Mouse (Mus musculus) midbrain, postnatal 0 days (tissue): ENCODE results near the gene Rpl18. TPM values are rescaled to one million over a fixed set of nuclear protein-coding genes. Genes with fewer than 3 reads are reported as not detected.

Experiments
- ATAC-seq: fragments of 200-750 bp; cut with Nextera tagmentation; 2 replicates; pipeline ENCODE4 v1.8.0; 2017; ENCODE audit warnings: moderate number of reproducible peaks, mild to moderate bottlenecking, moderate TSS enrichment, moderate library complexity; ENCODE audit not compliant: low FRiP score
- DNase-seq: peaks from one replicate; pipeline ENCODE4 v3.0.0-alpha.2; 2015; ENCODE audit warnings: low spot score
- H3K27ac ChIP-seq: fragments of 300-500 bp; sonication (generic); 2 replicates; pipeline ENCODE4 v1.5.1; 2014; ENCODE audit warnings: low read depth, mild to moderate bottlenecking, low read length, mixed read lengths
- H3K27me3 ChIP-seq: fragments of 300-500 bp; sonication (generic); 2 replicates; pipeline ENCODE4 v1.6.1; 2014; ENCODE audit warnings: low read length, control low read depth, mixed read lengths; ENCODE audit not compliant: insufficient read depth
- H3K36me3 ChIP-seq: fragments of 300-500 bp; sonication (generic); 2 replicates; pipeline ENCODE4 v1.6.1; 2014; ENCODE audit warnings: low read length, control low read depth, mixed read lengths; ENCODE audit not compliant: insufficient read depth
- H3K4me1 ChIP-seq: fragments of 300-500 bp; sonication (generic); 2 replicates; pipeline ENCODE4 v1.6.1; 2014; ENCODE audit warnings: mild to moderate bottlenecking, control low read depth, antibody characterized with exemption, low read length, mixed read lengths; ENCODE audit not compliant: insufficient read depth
- H3K4me2 ChIP-seq: fragments of 300-500 bp; sonication (generic); 2 replicates; pipeline ENCODE4 v1.6.1; 2014; ENCODE audit warnings: low read depth, mild to moderate bottlenecking, low read length, mixed read lengths; ENCODE audit not compliant: poor library complexity, severe bottlenecking
- H3K4me3 ChIP-seq: fragments of 300-500 bp; sonication (generic); 2 replicates; pipeline ENCODE4 v1.5.1; 2014; ENCODE audit warnings: low read depth, mild to moderate bottlenecking, low read length, moderate library complexity
- H3K9ac ChIP-seq: fragments of 300-500 bp; sonication (generic); replicated peaks from 2 replicates; pipeline ENCODE4 v1.6.1; 2014; ENCODE audit warnings: mild to moderate bottlenecking, low read length, moderate library complexity, mixed read lengths; ENCODE audit not compliant: poor library complexity, severe bottlenecking
- H3K9me3 ChIP-seq: fragments of 300-500 bp; sonication (generic); 2 replicates; pipeline ENCODE4 v1.6.1; 2016; ENCODE audit warnings: low read length, control low read depth
- CTCF ChIP-seq: IDR thresholded peaks from 2 replicates; pipeline ENCODE4 v1.5.1; 2016; ENCODE audit warnings: antibody characterized with exemption, mild to moderate bottlenecking
- WGBS: fragments of 180-500 bp; shearing (Covaris S2); extraction: QIAGEN DNeasy Blood & Tissue Kit; methylation state at CpG from one replicate; pipeline ENCODE4 v1.1.7; 2014; 5-methylcytosine and 5-hydroxymethylcytosine counted together
- polyA plus RNA-seq: library from polyadenylated mRNA; unstranded; fragments of >200 nt; fragmentation: Nextera tagmentation; extraction: Ambion mirVana; gene quantifications from 2 replicates; pipeline ENCODE4 v1.2.1, GENCODE M21; 2015
- total RNA-seq: library from RNA; depleted of rRNA; stranded (reverse); fragments of >200 nt; gene quantifications from 2 replicates; pipeline ENCODE4 v1.2.3, GENCODE M21; 2014; rRNA removed

Rpl18 gene
- total RNA-seq, result 801 and 989 TPM in 2 replicates
- 473 and 492 TPM in 2 replicates for polyA plus RNA-seq

DNA sequence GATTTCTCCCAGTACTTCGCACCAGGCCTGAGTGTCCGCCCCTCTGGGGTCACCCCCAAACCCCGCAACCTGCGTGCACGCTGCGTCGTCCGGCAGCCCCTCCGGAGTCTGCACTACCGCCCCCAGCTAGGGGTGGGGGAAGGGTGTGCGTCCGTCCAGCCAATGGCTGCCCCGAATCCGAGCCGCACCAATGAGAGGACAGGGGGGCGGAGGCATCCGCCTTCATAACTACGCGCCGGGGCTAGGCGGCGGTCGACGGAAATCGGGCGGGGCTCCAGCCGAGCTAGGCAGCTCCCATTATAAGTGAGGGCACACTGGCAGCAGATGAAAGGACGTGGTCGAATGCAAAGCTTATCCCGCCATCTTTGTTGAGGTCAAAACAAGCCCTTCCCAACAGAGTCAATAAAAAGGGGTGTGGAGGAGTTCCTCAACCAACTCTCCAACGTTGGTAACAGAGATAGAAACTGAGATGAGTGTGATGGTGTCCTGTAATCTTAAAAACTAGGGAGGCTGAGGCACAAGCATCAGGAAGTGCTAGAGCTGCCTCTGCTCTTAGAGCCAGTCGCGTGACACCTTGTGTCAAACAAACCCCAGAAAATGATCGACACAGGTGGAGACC is at the start of gene Rpl18:
Gene Rpl18 (plus strand): TSS at position 368 of the 619 bp plus-strand sequence.
- H3K4me1 ChIP-seq, result peaks cover 9% of the 10 kb centered on the region
- ATAC-seq, result peak; percentile 90

DNA sequence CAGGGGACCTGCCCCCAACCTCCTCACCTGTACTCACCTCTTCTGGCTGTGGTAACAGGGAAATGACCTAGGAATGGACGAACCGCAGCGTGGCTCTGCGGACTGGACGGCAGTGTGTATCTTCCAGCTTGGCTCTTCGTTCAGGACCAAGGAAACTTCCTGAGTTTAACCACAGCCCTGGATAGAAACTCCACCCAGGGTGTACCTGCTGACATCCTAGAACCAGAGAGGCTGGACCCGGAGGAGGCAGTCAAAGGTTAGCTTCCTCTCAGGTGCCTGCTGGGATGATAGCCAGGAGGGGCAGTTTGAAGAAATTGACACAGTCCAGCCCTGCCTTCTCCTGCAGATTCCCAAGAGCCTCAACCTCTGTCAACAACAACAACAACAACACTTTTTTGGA is 49.1 kb upstream of the Rpl18 start, which contains the start of gene Fut2:
Gene Fut2 (minus strand): TSS at position 234 of the 400 bp plus-strand sequence.
- ATAC-seq, result no peak
- Histone ChIP-seq H3K36me3 (no peaks in the 10 kb centered on the region), H3K9ac (no peak within 1 kb of the TSS)

More for the DNA sequence above, at the start of gene Rpl18:
- WGBS, result 7% methylated on average over 34 of the region's 34 CpGs
- peaks cover 36% of the 10 kb centered on the region for H3K36me3 ChIP-seq
- H3K9ac ChIP-seq, result peak within 1 kb of the TSS; percentile 78
- no peaks in the 10 kb centered on the region for H3K9me3 ChIP-seq
- peak within 1 kb of the TSS; percentile 70 for H3K4me3 ChIP-seq
- H3K4me2 ChIP-seq, result peak within 1 kb of the TSS; percentile 93
- peak; percentile 99 for DNase-seq
- TF ChIP-seq CTCF, result no peak; the same call in 1 of the 2 replicates
- H3K27me3 ChIP-seq, result no peaks in the 10 kb centered on the region
- H3K27ac ChIP-seq, result peak within 1 kb of the TSS; percentile 62

DNA sequence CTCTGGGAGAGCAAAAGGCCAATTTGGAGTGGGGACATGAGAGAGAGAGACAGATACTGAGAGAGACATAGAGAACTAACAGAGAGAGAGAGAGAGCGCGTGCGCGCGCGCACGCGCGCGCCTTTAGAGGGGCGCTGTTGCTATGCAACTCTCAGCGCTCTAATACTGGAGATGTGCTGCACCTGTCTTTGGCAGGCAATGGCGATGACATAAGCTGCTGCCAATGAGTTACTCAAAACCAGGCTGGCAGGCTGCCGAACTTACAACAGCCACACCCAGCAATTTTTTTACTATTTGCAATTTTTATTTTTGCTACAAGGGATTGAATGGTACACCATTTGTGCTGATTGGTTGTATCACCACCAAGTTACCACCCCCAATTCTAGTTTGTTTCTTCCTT is 47.5 kb upstream of the Rpl18 start:
- Histone ChIP-seq H3K9ac (no peak overlapping the region), H3K4me2 (no peak overlapping the region), H3K27ac (no peak overlapping the region), H3K36me3 (no peaks in the 10 kb centered on the region), H3K9me3 (no peaks in the 10 kb centered on the region), H3K4me3 (no peak overlapping the region), H3K27me3 (no peaks in the 10 kb centered on the region), H3K4me1 (no peaks in the 10 kb centered on the region)
- DNase-seq (peak; percentile 42), ATAC-seq (no peak)
- 64% methylated on average over 14 of the region's 14 CpGs for WGBS
- TF ChIP-seq CTCF, result no peak

More for the DNA sequence above, 49.1 kb upstream of the Rpl18 start, which contains the start of gene Fut2:
- Histone ChIP-seq H3K4me1 (no peaks in the 10 kb centered on the region), H3K27ac (no peak within 1 kb of the TSS), H3K4me3 (no peak within 1 kb of the TSS), H3K27me3 (no peaks in the 10 kb centered on the region), H3K4me2 (no peak within 1 kb of the TSS), H3K9me3 (no peaks in the 10 kb centered on the region)
- 84% methylated on average over 7 of the region's 7 CpGs for WGBS
- no peak for TF ChIP-seq CTCF
- DNase-seq, result no peak

DNA sequence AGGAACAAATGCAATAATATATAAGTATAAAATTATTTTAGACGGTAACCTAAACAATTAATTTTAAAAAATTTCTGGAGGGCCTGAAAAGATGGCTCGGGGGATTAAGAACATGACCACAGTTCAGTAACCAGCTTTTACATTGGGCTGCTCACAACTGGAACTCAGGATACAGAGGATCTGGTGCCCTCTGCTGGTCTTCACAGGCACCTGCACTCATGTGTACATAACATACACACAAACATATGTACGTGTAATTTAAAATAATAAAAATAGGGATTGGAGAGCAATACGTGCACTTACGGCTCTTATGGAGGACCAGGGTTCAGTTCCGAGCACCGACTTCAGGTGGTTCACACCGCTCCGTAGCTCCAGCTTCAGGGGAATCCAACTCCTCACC is 46.3 kb upstream of the Rpl18 start:
- Histone ChIP-seq H3K9ac (no peak overlapping the region), H3K4me1 (no peaks in the 10 kb centered on the region), H3K27me3 (no peaks in the 10 kb centered on the region), H3K4me2 (no peak overlapping the region), H3K4me3 (no peak overlapping the region), H3K27ac (no peak overlapping the region), H3K9me3 (no peaks in the 10 kb centered on the region), H3K36me3 (no peaks in the 10 kb centered on the region)
- TF ChIP-seq CTCF, result peak; percentile 24; the same call in 1 of the 2 replicates
- whole genome bisulfite sequencing, result 97% methylated on average over 9 of the region's 9 CpGs
- DNase-seq (no peak), ATAC-seq (no peak)

DNA sequence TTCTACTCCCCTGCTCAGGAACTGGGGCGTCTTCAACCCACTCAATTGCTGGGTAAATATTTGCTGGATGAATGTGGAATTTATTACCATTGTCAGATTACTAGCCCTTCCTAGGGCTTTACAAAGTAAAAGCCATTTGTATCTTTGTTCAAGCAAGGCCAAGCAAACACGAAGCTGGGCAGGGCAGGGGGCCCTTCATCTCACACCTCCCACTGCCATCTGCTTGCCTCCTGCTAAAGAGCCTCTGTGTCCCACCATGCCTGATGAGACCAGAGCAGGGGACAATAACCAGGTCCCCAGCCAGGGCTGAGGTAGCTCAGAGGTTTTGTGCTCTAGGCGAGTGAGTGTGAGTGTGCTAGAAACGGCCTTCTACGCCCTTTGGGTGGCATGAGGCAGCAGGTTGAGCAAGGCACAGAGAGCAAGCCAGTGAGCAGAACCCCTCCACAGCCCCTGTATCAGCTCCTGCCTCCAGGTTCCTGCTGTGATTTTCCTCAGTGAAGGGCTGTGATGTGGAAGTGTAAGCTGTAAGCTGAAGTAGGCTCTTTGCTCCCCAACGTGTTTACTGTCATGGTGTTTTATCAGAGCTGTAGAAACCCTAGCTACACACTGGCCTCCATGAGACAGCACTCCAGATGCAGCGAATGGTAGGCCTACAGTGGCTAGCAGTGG is 37.5 kb upstream of the Rpl18 start:
- 76% methylated on average over 7 of the region's 7 CpGs for WGBS
- H3K36me3 ChIP-seq, result no peaks in the 10 kb centered on the region
- H3K9me3 ChIP-seq, result no peaks in the 10 kb centered on the region
- ATAC-seq (no peak), DNase-seq (no peak)
- H3K4me1 ChIP-seq, result no peaks in the 10 kb centered on the region
- no peak overlapping the region for H3K9ac ChIP-seq
- no peak overlapping the region for H3K4me2 ChIP-seq
- no peaks in the 10 kb centered on the region for H3K27me3 ChIP-seq
- no peak overlapping the region for H3K4me3 ChIP-seq
- TF ChIP-seq CTCF, result no peak
- no peak overlapping the region for H3K27ac ChIP-seq

DNA sequence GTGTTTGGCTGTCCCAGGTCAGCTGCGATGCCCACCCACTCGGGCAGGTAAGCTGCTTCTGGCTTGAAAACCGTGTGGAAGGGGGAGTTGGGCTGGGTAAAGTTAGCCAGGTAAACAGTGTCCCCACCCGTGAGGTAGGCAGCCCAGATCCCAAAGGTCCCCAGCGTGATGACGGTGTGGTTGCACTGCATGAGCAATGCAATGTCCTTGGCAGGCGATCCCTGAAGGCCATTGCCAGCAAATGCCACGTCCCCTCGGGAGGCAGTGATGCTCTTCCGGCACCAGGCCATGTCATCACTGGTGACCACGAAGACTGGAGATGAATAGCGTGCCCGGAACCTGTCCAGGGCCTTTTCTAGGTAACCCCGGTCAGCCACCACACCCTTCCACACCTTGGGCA is 36.7 kb upstream of the Rpl18 start:
- Histone ChIP-seq H3K36me3 (no peaks in the 10 kb centered on the region), H3K4me3 (no peak overlapping the region), H3K27me3 (no peaks in the 10 kb centered on the region), H3K4me2 (no peak overlapping the region), H3K9me3 (no peaks in the 10 kb centered on the region), H3K9ac (no peak overlapping the region), H3K27ac (no peak overlapping the region), H3K4me1 (no peaks in the 10 kb centered on the region)
- no peak for TF ChIP-seq CTCF
- ATAC-seq (no peak), DNase-seq (no peak)
- 93% methylated on average over 14 of the region's 14 CpGs for WGBS
